Mouse (Mus musculus): ENCODE measurements around the gene Rgp1.

GRCm38 (mm10) chr4:43552437-43552836 lies 26.1 kb upstream of the Rgp1 start:
- TF ChIP-seq CTCF (IDR thresholded peaks at IDR 0.05; ENCODE audit: low read depth): no peak
- TF ChIP-seq EP300 (IDR thresholded peaks at IDR 0.05; ENCODE audit: low read depth): no peak
